9 mouse cellular contexts compared by ENCODE assay signal in genomic region chr9:55543703-55544401, GRCm38 (mm10). TPM values are rescaled to one million over a fixed set of nuclear protein-coding genes. Genes with fewer than 3 reads are reported as not detected.
A peak's percentile ranks its signal among the peaks of the same experiment; 100 is the strongest.
DNase-seq lines count a peak whose midpoint lies in the region; ATAC-seq lines count a peak whose summit lies in the region.
"Had no signal": no experiment of that assay in that cellular context is flagged by ENCODE, and none has a peak within 500 bp of the region (broad histone marks: within the 10 kb centered on the region; RNA-seq: fewer than 3 reads in every experiment).

No protein-coding gene starts in this region.

- H3K27ac ChIP-seq in heart, embryonic 10.5 days = no peak overlapping the region
- H3K27ac ChIP-seq in stomach, embryonic 15.5 days = no peak overlapping the region
- H3K27ac ChIP-seq: liver, embryonic 14.5 days had no signal

- H3K4me2 ChIP-seq in stomach, embryonic 15.5 days = peak overlapping the region; percentile 67

- peak; percentile 37 to 80 for DNase-seq in adrenal gland, adult (ENCODE audit: inconsistent age in 2 of 2, low spot score in 1 of 2)
- no peak for DNase-seq in adrenal gland, postnatal 25 days
- peak; percentile 35 for DNase-seq in thymus, postnatal 0 days (ENCODE audit: low spot score)
- DNase-seq in thymus, adult 18-20 months = no peak
- peak; percentile 79 for DNase-seq in heart, embryonic 10.5 days (ENCODE audit: low spot score)
- peak; percentile 54 for DNase-seq in kidney, adult 9 months
- peak; percentile 19 for DNase-seq in lung, postnatal 10 days

- H3K27me3 ChIP-seq in heart, embryonic 10.5 days (ENCODE audit: insufficient read depth, poor library complexity, severe bottlenecking) = peaks cover 94% of the 10 kb centered on the region
- peaks cover 54% of the 10 kb centered on the region for H3K27me3 ChIP-seq in stomach, embryonic 15.5 days (replicated peaks)

- under 1% methylated on average over 46 of the region's 46 CpGs for WGBS in heart, embryonic 10.5 days
- 10% methylated on average over 46 of the region's 46 CpGs for WGBS in stomach, embryonic 15.5 days

- H3K4me1 ChIP-seq in heart, embryonic 10.5 days = peaks cover 49% of the 10 kb centered on the region
- peaks cover 57% of the 10 kb centered on the region for H3K4me1 ChIP-seq in stomach, embryonic 15.5 days

- H3K4me3 ChIP-seq in heart, embryonic 10.5 days = peak overlapping the region; percentile 59
- H3K4me3 ChIP-seq in stomach, embryonic 15.5 days (replicated peaks) = peak overlapping the region; percentile 48

- ATAC-seq in stomach, embryonic 15.5 days (ENCODE audit: insufficient read depth, low FRiP score, low read depth) = no peak

- H3K36me3 ChIP-seq in heart, embryonic 10.5 days = no peaks in the 10 kb centered on the region
- H3K36me3 ChIP-seq in stomach, embryonic 15.5 days = no peaks in the 10 kb centered on the region

- 0 out of 2 replicates have a peak overlapping the region, but pooled peaks have one; percentile 2 for H3K9ac ChIP-seq in stomach, embryonic 15.5 days
- H3K9ac ChIP-seq: liver, embryonic 14.5 days had no signal

- no peaks in the 10 kb centered on the region for H3K9me3 ChIP-seq in heart, embryonic 10.5 days
- no peaks in the 10 kb centered on the region for H3K9me3 ChIP-seq in stomach, embryonic 15.5 days

RNA-seq across cellular contexts. Expression of gene Isl2, which starts 5.4 kb away (rescaled TPM):
- not detected in 2 replicates for total RNA-seq in adrenal gland, postnatal 25 days (2021)
- 2.0 TPM in 2 replicates for polyA plus RNA-seq in thymus, postnatal 0 days (2015; fragmentation: Nextera tagmentation; extraction: Ambion mirVana)
- polyA plus RNA-seq in heart, embryonic 10.5 days (2016; fragmentation: Nextera tagmentation; extraction: Ambion mirVana) = 1.1 and 6.5 TPM in 2 replicates
- polyA plus RNA-seq in stomach, embryonic 15.5 days (2015; fragmentation: Nextera tagmentation; extraction: Ambion mirVana) = 5.7 and 8.1 TPM in 2 replicates

RNA-seq across cellular contexts. Expression of gene Etfa, which starts 31.8 kb away (rescaled TPM):
- 473 and 491 TPM in 2 replicates for total RNA-seq in adrenal gland, postnatal 25 days (2021)
- 253 and 257 TPM in 2 replicates for polyA plus RNA-seq in thymus, postnatal 0 days (2015; fragmentation: Nextera tagmentation; extraction: Ambion mirVana)
- 252 and 322 TPM in 2 replicates for polyA plus RNA-seq in heart, embryonic 10.5 days (2016; fragmentation: Nextera tagmentation; extraction: Ambion mirVana)
- 247 and 265 TPM in 2 replicates for polyA plus RNA-seq in stomach, embryonic 15.5 days (2015; fragmentation: Nextera tagmentation; extraction: Ambion mirVana)

Comparison
In these comparisons a context has a peak if more than half of its experiments do, and no peak if none do; other contexts are left out.
1. DNase-seq: peak in adrenal gland, adult (2 of 2), thymus, postnatal 0 days (single experiment), heart, embryonic 10.5 days (single experiment), kidney, adult 9 months (single experiment) and lung, postnatal 10 days (single experiment); none in adrenal gland, postnatal 25 days (single experiment) and thymus, adult 18-20 months (0 of 2).